10 mouse cellular contexts compared by ENCODE assay signal in genomic region chr3:109622361-109622760, GRCm38 (mm10).
DNase-seq lines count a peak whose midpoint lies in the region; ATAC-seq and TF ChIP-seq lines count a peak whose summit lies in the region.
"Had no signal": no experiment of that assay in that cellular context is flagged by ENCODE, and none has a peak within 500 bp of the region (broad histone marks: within the 10 kb centered on the region; RNA-seq: fewer than 3 reads in every experiment).

No protein-coding gene starts in this region.

- no peak overlapping the region for H3K9ac ChIP-seq in forebrain, postnatal 0 days
- no peak overlapping the region for H3K9ac ChIP-seq in heart, embryonic 11.5 days (ENCODE audit: low read depth, low read length)

- H3K36me3 ChIP-seq in forebrain, postnatal 0 days (ENCODE audit: insufficient read depth): no peaks in the 10 kb centered on the region
- no peaks in the 10 kb centered on the region for H3K36me3 ChIP-seq in heart, embryonic 11.5 days (ENCODE audit: control insufficient read depth, insufficient read depth, low read length)

- H3K27me3 ChIP-seq in forebrain, postnatal 0 days (ENCODE audit: insufficient read depth, low read length): no peaks in the 10 kb centered on the region
- no peaks in the 10 kb centered on the region for H3K27me3 ChIP-seq in heart, embryonic 11.5 days (ENCODE audit: control insufficient read depth, insufficient read depth, low read length)

- TF ChIP-seq CTCF in layer of hippocampus, adult 2 months (conservative IDR thresholded peaks at IDR 0.05): no peak
- no peak for TF ChIP-seq CTCF in forebrain, postnatal 0 days (IDR thresholded peaks at IDR 0.05; ENCODE audit: low read depth)

- DNase-seq in layer of hippocampus, adult 2 months (ENCODE audit: low spot score in 2 of 2): no peak
- DNase-seq in layer of hippocampus, adult 11-12 months (ENCODE audit: low spot score): no peak
- DNase-seq in Muller cell, postnatal 12 days (ENCODE audit: inconsistent ontology term): peak; percentile 54
- no peak for DNase-seq in forebrain, postnatal 0 days
- DNase-seq in kidney, postnatal 25 days: peak; percentile 39 to 77
- DNase-seq: cerebellum, postnatal 25 days; gastrocnemius, postnatal 25 days had no signal

- H3K4me3 ChIP-seq in layer of hippocampus, adult 2 months: no peak overlapping the region
- H3K4me3 ChIP-seq in forebrain, postnatal 0 days (ENCODE audit: low read depth, low read length): no peak overlapping the region
- no peak overlapping the region for H3K4me3 ChIP-seq in heart, embryonic 11.5 days (ENCODE audit: low read depth, low read length)
- H3K4me3 ChIP-seq: erythroblast, embryonic 14.5 days had no signal

- H3K27ac ChIP-seq in layer of hippocampus, adult 2 months: peak overlapping the region; percentile 51; the same call in 1 of the 2 replicates
- no peak overlapping the region for H3K27ac ChIP-seq in forebrain, postnatal 0 days (ENCODE audit: low read depth, low read length)
- no peak overlapping the region for H3K27ac ChIP-seq in heart, embryonic 11.5 days (ENCODE audit: low read depth, low read length)

- 56% methylated on average over 1 of the region's 1 CpGs for WGBS in forebrain, postnatal 0 days
- 69% methylated on average over 1 of the region's 1 CpGs for WGBS in heart, embryonic 11.5 days (ENCODE audit: insufficient replicate concordance)

- no peaks in the 10 kb centered on the region for H3K4me1 ChIP-seq in forebrain, postnatal 0 days (ENCODE audit: insufficient read depth)
- H3K4me1 ChIP-seq in heart, embryonic 11.5 days (ENCODE audit: control insufficient read depth, insufficient read depth, low read length): no peaks in the 10 kb centered on the region

- H3K4me2 ChIP-seq in forebrain, postnatal 0 days (ENCODE audit: low read depth): no peak overlapping the region
- no peak overlapping the region for H3K4me2 ChIP-seq in heart, embryonic 11.5 days

- ATAC-seq in forebrain, postnatal 0 days: 0 out of 2 replicates have a peak, but pooled peaks have one; percentile 29
- ATAC-seq in activated CD4-positive, CD25-positive, alpha-beta regulatory T cell, adult 4 months: no peak
- ATAC-seq in heart, embryonic 11.5 days (replicated peaks; ENCODE audit: insufficient number of reproducible peaks, low FRiP score, low TSS enrichment): no peak

- H3K9me3 ChIP-seq in forebrain, postnatal 0 days (ENCODE audit: low read length): no peaks in the 10 kb centered on the region
- H3K9me3 ChIP-seq in heart, embryonic 11.5 days (replicated peaks; ENCODE audit: control insufficient read depth, low read length): no peaks in the 10 kb centered on the region

Comparison
In these comparisons a context has a peak if more than half of its experiments do, and no peak if none do; other contexts are left out.
1. DNase-seq: peak in Muller cell, postnatal 12 days (single experiment) and kidney, postnatal 25 days (2 of 2); none in layer of hippocampus, adult 2 months (0 of 2), layer of hippocampus, adult 11-12 months (single experiment) and forebrain, postnatal 0 days (single experiment).